Mouse (Mus musculus) cerebellum, adult 9-10 months (tissue): ENCODE data around the gene Cnnm3.
A peak's percentile ranks its signal among the peaks of the same experiment; 100 is the strongest.

Experiments used
- DNase-seq: peaks from one replicate; pipeline ENCODE4 v3.0.0; 2022

Cnnm3 gene

DNA sequence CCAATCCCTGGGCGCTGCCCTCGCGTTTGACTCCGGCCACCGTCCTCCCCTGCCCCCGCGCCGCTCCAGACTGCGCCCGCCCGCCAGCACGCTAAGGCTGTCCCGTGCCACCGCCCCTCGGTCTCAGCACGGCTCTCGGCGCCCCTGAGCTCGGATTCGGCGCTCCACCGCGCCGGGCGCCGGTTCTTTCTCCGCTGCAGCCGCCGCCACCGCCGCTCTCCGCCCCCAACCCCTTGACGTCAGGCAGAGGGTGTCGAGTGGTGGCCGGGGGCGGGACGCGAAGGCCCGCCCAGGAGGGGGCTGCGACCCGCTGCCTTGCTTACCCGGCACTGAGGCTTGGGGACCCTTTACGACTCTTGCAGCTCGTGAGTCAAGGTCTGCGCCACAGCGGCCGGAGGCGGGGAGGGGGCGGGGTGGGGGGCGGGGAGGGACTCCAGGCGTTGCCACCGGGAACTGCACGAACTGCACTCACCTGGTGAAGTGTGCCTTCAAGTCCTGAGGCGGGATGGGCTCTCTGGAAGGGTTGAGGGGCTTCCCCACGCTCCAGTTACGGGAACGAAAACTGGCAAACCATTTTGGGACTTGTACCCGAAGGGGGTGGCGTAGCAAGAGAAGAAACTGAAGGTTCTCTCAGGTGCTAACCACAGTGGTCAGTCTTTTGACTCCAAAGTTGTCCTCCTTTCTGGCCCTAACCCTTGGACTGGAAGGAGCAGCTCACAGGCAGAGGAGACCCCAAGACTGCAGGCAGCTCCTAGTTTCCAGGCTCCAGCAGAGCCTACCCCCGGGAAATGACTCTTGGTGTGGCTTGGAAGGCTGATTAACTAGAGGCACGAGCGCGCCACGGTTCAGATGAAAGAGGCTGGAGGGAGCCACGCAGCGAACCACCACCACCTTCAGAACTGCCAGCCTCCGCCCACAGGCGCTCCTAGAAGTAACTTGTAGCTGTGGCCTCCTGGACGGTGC lies 46.6 kb downstream of the Cnnm3 start, which contains the start of gene Sema4c:
TSS of gene Sema4c (minus strand) at position 319 of the 963 bp plus-strand sequence.
- DNase-seq = peak; percentile 69

DNA sequence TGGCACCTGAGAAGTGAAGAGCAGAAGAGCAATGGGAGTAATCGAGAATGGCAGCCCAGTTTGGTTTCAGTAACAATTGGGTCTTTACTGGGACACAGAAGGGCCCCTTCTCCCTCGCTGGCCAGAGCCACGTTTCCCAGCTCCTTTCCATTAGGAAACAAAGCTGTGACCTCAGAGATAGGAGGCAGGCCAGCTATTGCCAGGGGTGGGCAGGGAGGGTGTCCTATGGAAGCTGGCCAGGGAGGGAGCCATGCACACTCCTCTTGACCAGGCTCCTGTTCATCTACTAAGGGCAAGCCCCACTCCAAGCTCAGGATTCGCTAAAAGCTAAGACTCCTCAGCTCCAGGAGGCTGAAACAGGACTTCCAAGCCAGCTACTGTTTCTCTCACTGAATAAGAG lies 47.6 kb downstream of the Cnnm3 start:
- DNase-seq = no peak

DNA sequence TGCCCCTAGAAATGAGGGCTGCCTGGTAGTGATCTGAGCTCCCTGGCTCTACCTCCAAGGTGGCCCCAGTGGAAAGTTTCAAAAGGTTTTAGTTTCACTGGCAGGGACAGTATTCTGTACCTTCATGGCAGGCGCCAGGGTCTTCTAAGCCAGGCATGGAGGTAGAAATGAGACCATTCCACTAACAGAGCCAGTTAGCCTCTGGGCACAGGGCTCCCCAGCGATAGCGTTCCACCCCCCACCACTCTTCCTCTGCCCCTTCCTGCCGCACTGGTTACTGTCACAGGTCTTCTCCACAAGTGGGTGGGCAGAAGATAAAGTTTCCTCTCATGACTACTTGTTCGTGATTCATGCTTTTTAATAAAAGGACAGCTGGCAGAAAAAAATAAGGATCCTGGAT lies 48.2 kb downstream of the Cnnm3 start:
- DNase-seq = no peak

DNA sequence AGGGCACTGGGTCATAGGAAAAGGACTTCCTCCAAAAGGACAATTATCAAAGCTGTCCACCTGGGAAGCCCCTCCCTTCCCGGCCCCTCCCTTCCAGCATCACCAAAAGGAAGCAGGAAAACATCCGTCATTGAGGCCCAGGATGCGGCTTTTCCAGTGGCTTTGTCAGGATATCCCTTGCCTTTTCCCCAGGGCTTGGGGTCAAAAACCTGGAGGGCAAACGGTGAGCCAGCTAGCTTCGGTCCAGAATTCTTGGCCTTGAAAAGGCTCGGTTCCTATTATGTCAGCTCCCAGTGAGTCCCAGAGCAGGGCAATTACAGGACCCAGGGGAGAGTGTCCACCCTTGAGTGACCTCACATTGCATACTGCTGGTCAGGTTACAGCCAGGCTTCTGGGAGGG lies 49.2 kb downstream of the Cnnm3 start:
- no peak for DNase-seq

- DNase-seq = no peak
Measured at GRCm38 (mm10) chr1:36562388-36562787, 50.7 kb downstream of the Cnnm3 start.

DNA sequence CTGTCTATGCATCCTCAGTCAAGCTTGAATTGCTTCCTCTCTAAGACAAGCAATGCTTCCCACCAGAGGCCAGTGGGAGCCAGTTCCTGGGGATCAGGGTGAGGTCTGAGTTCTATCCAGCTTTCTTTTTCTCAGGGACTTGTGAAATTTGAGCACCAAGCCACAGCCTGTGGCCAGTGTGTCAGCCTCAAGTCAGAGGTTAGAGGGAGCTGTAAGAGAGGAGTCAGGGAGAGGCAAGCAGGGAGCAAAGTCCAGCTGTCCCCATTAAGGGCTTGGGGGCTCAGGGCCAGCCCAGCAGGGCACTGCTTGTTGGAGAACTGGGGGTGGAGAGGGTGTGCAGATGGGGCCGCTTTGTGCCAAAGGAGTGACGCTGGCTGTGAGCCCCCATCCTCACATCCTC lies 51.5 kb downstream of the Cnnm3 start:
- no peak for DNase-seq

- no peak for DNase-seq
Measured at GRCm38 (mm10) chr1:36563632-36564031, 52.0 kb downstream of the Cnnm3 start.

- DNase-seq = no peak
Measured at GRCm38 (mm10) chr1:36564101-36564500, 52.4 kb downstream of the Cnnm3 start.

- DNase-seq = no peak
Measured at GRCm38 (mm10) chr1:36566425-36566824, 54.8 kb downstream of the Cnnm3 start.

DNA sequence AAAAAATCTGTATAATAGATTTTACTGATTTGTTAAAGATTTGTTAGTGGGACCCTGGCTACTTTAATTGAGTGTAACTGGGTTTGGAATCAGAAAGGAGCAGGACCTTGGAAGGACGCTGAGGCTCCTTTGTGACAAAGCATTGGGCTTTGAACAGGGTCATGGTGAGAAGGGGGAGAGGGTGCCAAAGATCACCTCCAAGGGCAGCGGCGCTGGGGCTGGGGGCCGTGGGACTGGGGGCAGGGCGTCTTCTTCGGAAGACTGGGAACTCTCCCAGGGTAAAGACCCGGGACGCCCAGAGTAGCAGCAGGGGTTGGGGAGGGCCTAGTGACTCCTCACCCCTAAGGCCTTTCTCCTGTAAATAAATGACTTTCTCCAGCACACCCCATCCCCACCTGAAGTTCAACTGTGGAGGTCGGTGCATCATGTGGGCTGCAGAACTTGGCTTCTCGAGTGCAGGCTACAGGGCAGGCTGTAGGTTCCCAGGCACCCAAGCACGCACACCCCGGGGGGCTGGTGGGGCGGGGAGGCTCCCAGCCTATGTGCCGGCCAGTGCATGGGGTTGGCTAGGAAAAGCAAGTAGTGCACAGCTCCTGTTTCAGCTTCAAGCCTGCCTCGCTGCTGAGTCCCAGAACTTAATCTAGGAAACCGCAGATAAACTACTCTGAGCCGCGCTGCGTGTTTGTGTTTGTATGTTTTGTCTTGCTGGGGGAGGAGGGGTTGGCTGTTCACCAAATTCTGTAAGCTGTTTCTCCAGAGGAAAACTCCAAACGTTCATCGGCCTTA lies 56.3 kb downstream of the Cnnm3 start:
- DNase-seq = no peak

GRCm38 (mm10) chr1:36568776-36569175 lies 57.1 kb downstream of the Cnnm3 start:
- DNase-seq = no peak

- no peak for DNase-seq
Measured at GRCm38 (mm10) chr1:36569694-36570276, 58.1 kb downstream of the Cnnm3 start.

DNA sequence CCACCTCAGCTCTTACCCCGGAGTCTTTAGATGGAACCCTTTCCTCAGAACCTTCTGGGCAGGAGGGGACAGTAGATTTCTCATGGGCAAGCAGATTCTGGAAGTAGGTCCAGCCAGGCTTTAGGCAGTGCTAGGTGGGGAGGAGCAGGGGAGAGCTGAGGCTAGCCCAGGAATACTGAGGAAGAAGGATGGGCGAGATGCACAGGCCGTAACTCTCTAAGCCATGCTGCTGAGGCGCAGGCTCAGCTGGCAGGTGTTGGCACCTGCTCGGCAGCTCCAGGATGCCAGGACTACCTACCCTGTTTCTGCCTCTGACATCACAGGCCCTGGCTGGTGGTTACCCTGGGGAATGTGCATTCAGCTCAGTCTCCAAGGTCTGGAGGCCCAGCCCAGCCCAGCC lies 58.7 kb downstream of the Cnnm3 start:
- no peak for DNase-seq

- DNase-seq = no peak
Measured at GRCm38 (mm10) chr1:36571627-36572026, 60.0 kb downstream of the Cnnm3 start.

- DNase-seq = no peak
Measured at GRCm38 (mm10) chr1:36572140-36572700, 60.6 kb downstream of the Cnnm3 start.

GRCm38 (mm10) chr1:36572709-36573108 lies 61.0 kb downstream of the Cnnm3 start:
- DNase-seq = no peak

- no peak for DNase-seq
Measured at GRCm38 (mm10) chr1:36573524-36573923, 61.9 kb downstream of the Cnnm3 start.

- DNase-seq = no peak
Measured at GRCm38 (mm10) chr1:36574196-36574955, 62.7 kb downstream of the Cnnm3 start.

DNA sequence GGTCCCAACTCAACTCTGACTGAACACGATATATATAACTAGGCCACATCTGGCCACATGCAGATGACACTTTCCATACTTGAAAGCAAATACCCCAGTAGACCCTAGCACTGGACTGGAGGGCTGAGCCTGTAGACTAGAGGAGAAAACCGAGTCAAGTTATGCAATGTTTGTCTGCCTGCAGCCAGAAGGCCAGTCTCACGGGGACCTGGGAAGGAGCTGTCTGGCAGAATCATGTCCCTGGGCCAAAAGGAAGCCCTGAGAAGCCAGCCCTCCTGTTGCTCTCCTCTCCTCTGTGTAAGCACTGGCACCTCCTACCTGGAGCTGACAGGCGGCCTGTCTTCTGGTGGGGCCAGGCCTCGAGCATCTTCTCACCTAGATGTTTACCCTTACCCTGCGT lies 63.7 kb downstream of the Cnnm3 start:
- no peak for DNase-seq

GRCm38 (mm10) chr1:36576991-36577675 lies 65.5 kb downstream of the Cnnm3 start:
- no peak for DNase-seq
